Mouse (Mus musculus): Measurements from ENCODE around the gene Asb3. TPM values are rescaled to one million over a fixed set of nuclear protein-coding genes. Genes with fewer than 3 reads are reported as not detected.
"Not testable (repeated sequence)": the region's sequence is repeated elsewhere in the genome, so short reads cannot be mapped to it uniquely, and the experiment has no call there.

Asb3 gene
- polyA plus RNA-seq, 1 experiment from 2014 or later = 28.1 TPM

- Histone ChIP-seq H3K27ac (ENCODE audit: low read depth, low read length) (no peak overlapping the region), H3K4me2 (ENCODE audit: low read depth) (no peak overlapping the region), H3K4me3 (ENCODE audit: low read depth, low read length) (no peak overlapping the region), H3K27me3 (ENCODE audit: control insufficient read depth, insufficient read depth, low read length) (no peaks in the 10 kb centered on the region), H3K9me3 (ENCODE audit: control insufficient read depth, low read length) (0 out of 2 replicates have a peak, but pooled peaks cover 4% of the 10 kb centered on the region), H3K36me3 (ENCODE audit: control insufficient read depth, insufficient read depth, low read length) (no peaks in the 10 kb centered on the region), H3K4me1 (ENCODE audit: control insufficient read depth, insufficient read depth, low read length) (no peaks in the 10 kb centered on the region), H3K9ac (ENCODE audit: low read length) (no peak overlapping the region)
- no peak for DNase-seq (ENCODE audit: low spot score)
- WGBS = 97% methylated on average over 4 of the region's 4 CpGs
- ATAC-seq (ENCODE audit: insufficient read depth, low FRiP score, low TSS enrichment) = no peak
Measured at GRCm38 (mm10) chr11:31034958-31035357, 149.7 kb downstream of the Asb3 start.

GRCm38 (mm10) chr11:31089973-31090372 is 204.8 kb downstream of the Asb3 start:
- Histone ChIP-seq H3K9me3 (ENCODE audit: control insufficient read depth, low read length) (no peaks in the 10 kb centered on the region), H3K9ac (ENCODE audit: low read length) (no peak overlapping the region), H3K36me3 (ENCODE audit: control insufficient read depth, insufficient read depth, low read length) (no peaks in the 10 kb centered on the region), H3K4me3 (ENCODE audit: low read depth, low read length) (no peak overlapping the region), H3K27me3 (ENCODE audit: control insufficient read depth, insufficient read depth, low read length) (no peaks in the 10 kb centered on the region), H3K27ac (ENCODE audit: low read depth, low read length) (no peak overlapping the region), H3K4me2 (ENCODE audit: low read depth) (no peak overlapping the region), H3K4me1 (ENCODE audit: control insufficient read depth, insufficient read depth, low read length) (no peaks in the 10 kb centered on the region)
- 83% methylated on average over 10 of the region's 10 CpGs for whole genome bisulfite sequencing
- ATAC-seq (ENCODE audit: insufficient read depth, low FRiP score, low TSS enrichment) (no peak), DNase-seq (ENCODE audit: low spot score) (no peak)

- H3K36me3 ChIP-seq (ENCODE audit: control insufficient read depth, insufficient read depth, low read length) = no peaks in the 10 kb centered on the region
- no peak overlapping the region for H3K9ac ChIP-seq (ENCODE audit: low read length)
- WGBS = 80% methylated on average over 3 of the region's 3 CpGs
- H3K9me3 ChIP-seq (ENCODE audit: control insufficient read depth, low read length) = no peaks in the 10 kb centered on the region
- H3K4me3 ChIP-seq (ENCODE audit: low read depth, low read length) = no peak overlapping the region
- no peak for ATAC-seq (ENCODE audit: insufficient read depth, low FRiP score, low TSS enrichment)
- no peak for DNase-seq (ENCODE audit: low spot score)
- no peak overlapping the region for H3K4me2 ChIP-seq (ENCODE audit: low read depth)
- H3K27ac ChIP-seq (ENCODE audit: low read depth, low read length) = no peak overlapping the region
- no peaks in the 10 kb centered on the region for H3K4me1 ChIP-seq (ENCODE audit: control insufficient read depth, insufficient read depth, low read length)
- no peaks in the 10 kb centered on the region for H3K27me3 ChIP-seq (ENCODE audit: control insufficient read depth, insufficient read depth, low read length)
Measured at GRCm38 (mm10) chr11:31090478-31090978, 205.3 kb downstream of the Asb3 start.

GRCm38 (mm10) chr11:31099519-31099918 is 214.3 kb downstream of the Asb3 start:
- H3K27ac ChIP-seq (ENCODE audit: low read depth, low read length); H3K4me1 ChIP-seq (ENCODE audit: control insufficient read depth, insufficient read depth, low read length); ATAC-seq (ENCODE audit: insufficient read depth, low FRiP score, low TSS enrichment); H3K9ac ChIP-seq (ENCODE audit: low read length); H3K9me3 ChIP-seq (ENCODE audit: control insufficient read depth, low read length); H3K36me3 ChIP-seq (ENCODE audit: control insufficient read depth, insufficient read depth, low read length); H3K4me2 ChIP-seq (ENCODE audit: low read depth); H3K4me3 ChIP-seq (ENCODE audit: low read depth, low read length); H3K27me3 ChIP-seq (ENCODE audit: control insufficient read depth, insufficient read depth, low read length); DNase-seq (ENCODE audit: low spot score): not testable (repeated sequence)

- 95% methylated on average over 2 of the region's 2 CpGs for WGBS
- DNase-seq (ENCODE audit: low spot score) (no peak), ATAC-seq (ENCODE audit: insufficient read depth, low FRiP score, low TSS enrichment) (no peak)
- Histone ChIP-seq H3K9ac (ENCODE audit: low read length) (no peak overlapping the region), H3K4me3 (ENCODE audit: low read depth, low read length) (no peak overlapping the region), H3K36me3 (ENCODE audit: control insufficient read depth, insufficient read depth, low read length) (no peaks in the 10 kb centered on the region), H3K4me2 (ENCODE audit: low read depth) (no peak overlapping the region), H3K27ac (ENCODE audit: low read depth, low read length) (no peak overlapping the region), H3K27me3 (ENCODE audit: control insufficient read depth, insufficient read depth, low read length) (no peaks in the 10 kb centered on the region), H3K4me1 (ENCODE audit: control insufficient read depth, insufficient read depth, low read length) (no peaks in the 10 kb centered on the region), H3K9me3 (ENCODE audit: control insufficient read depth, low read length) (no peaks in the 10 kb centered on the region)
Measured at GRCm38 (mm10) chr11:31102188-31102587, 217.0 kb downstream of the Asb3 start.

- Histone ChIP-seq H3K4me2 (ENCODE audit: low read depth) (no peak overlapping the region), H3K36me3 (ENCODE audit: control insufficient read depth, insufficient read depth, low read length) (no peaks in the 10 kb centered on the region), H3K9ac (ENCODE audit: low read length) (no peak overlapping the region), H3K27ac (ENCODE audit: low read depth, low read length) (no peak overlapping the region), H3K4me3 (ENCODE audit: low read depth, low read length) (no peak overlapping the region), H3K27me3 (ENCODE audit: control insufficient read depth, insufficient read depth, low read length) (no peaks in the 10 kb centered on the region), H3K9me3 (ENCODE audit: control insufficient read depth, low read length) (no peaks in the 10 kb centered on the region), H3K4me1 (ENCODE audit: control insufficient read depth, insufficient read depth, low read length) (no peaks in the 10 kb centered on the region)
- 90% methylated on average over 5 of the region's 5 CpGs for WGBS
- ATAC-seq (ENCODE audit: insufficient read depth, low FRiP score, low TSS enrichment) (no peak), DNase-seq (ENCODE audit: low spot score) (no peak)
Measured at GRCm38 (mm10) chr11:31105364-31105763, 220.1 kb downstream of the Asb3 start.

DNA sequence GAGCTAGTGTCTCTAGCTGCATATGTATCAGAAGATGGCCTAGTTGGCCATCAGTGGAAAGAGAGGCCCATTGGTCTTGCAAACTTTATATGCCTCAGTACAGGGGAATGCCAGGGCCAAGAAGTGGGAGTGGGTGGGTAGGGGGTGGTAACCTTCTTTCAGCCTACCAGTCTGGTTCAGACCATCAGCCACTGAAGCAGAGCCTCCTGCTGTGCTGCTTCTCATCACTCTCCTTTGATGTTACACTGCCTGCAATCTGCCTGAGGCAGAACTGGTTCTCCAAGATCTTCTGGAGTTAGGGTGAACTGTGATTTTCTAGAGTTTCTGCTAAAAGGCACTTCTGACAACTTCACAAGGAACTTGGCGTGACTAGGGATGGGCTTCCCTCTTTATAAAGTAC is 241.7 kb downstream of the Asb3 start:
- not testable (repeated sequence) for H3K4me1 ChIP-seq (ENCODE audit: control insufficient read depth, insufficient read depth, low read length); H3K9ac ChIP-seq (ENCODE audit: low read length); ATAC-seq (ENCODE audit: insufficient read depth, low FRiP score, low TSS enrichment); H3K36me3 ChIP-seq (ENCODE audit: control insufficient read depth, insufficient read depth, low read length); H3K27ac ChIP-seq (ENCODE audit: low read depth, low read length); H3K4me3 ChIP-seq (ENCODE audit: low read depth, low read length); H3K4me2 ChIP-seq (ENCODE audit: low read depth); H3K9me3 ChIP-seq (ENCODE audit: control insufficient read depth, low read length); DNase-seq (ENCODE audit: low spot score); H3K27me3 ChIP-seq (ENCODE audit: control insufficient read depth, insufficient read depth, low read length)
- 53% methylated on average over 1 of the region's 1 CpGs for WGBS

GRCm38 (mm10) chr11:31133726-31134125 is 248.5 kb downstream of the Asb3 start:
- ATAC-seq (ENCODE audit: insufficient read depth, low FRiP score, low TSS enrichment); H3K27me3 ChIP-seq (ENCODE audit: control insufficient read depth, insufficient read depth, low read length); H3K4me2 ChIP-seq (ENCODE audit: low read depth); H3K9me3 ChIP-seq (ENCODE audit: control insufficient read depth, low read length); H3K4me3 ChIP-seq (ENCODE audit: low read depth, low read length); H3K27ac ChIP-seq (ENCODE audit: low read depth, low read length); H3K9ac ChIP-seq (ENCODE audit: low read length); H3K4me1 ChIP-seq (ENCODE audit: control insufficient read depth, insufficient read depth, low read length); DNase-seq (ENCODE audit: low spot score); H3K36me3 ChIP-seq (ENCODE audit: control insufficient read depth, insufficient read depth, low read length): not testable (repeated sequence)
- WGBS = 57% methylated on average over 4 of the region's 4 CpGs

GRCm38 (mm10) chr11:31134824-31135223 is 249.6 kb downstream of the Asb3 start:
- not testable (repeated sequence) for H3K4me1 ChIP-seq (ENCODE audit: control insufficient read depth, insufficient read depth, low read length); H3K9me3 ChIP-seq (ENCODE audit: control insufficient read depth, low read length); H3K4me2 ChIP-seq (ENCODE audit: low read depth); H3K4me3 ChIP-seq (ENCODE audit: low read depth, low read length); H3K36me3 ChIP-seq (ENCODE audit: control insufficient read depth, insufficient read depth, low read length); H3K9ac ChIP-seq (ENCODE audit: low read length); H3K27me3 ChIP-seq (ENCODE audit: control insufficient read depth, insufficient read depth, low read length); H3K27ac ChIP-seq (ENCODE audit: low read depth, low read length); ATAC-seq (ENCODE audit: insufficient read depth, low FRiP score, low TSS enrichment); DNase-seq (ENCODE audit: low spot score)
- WGBS = 88% methylated on average over 1 of the region's 1 CpGs
